Mouse (Mus musculus) liver, postnatal 0 days (tissue): ENCODE measurements at regions not wholly inside any gene's neighbourhood (a gene's known extent, or its start where the extent isn't known, plus 50 kb on each side); places are given as distances from the start of the nearest gene placed in this dataset.
"Not testable (repeated sequence)": the region's sequence is repeated elsewhere in the genome, so short reads cannot be mapped to it uniquely, and the experiment has no call there.

Experiments used
- ATAC-seq: fragments of 200-750 bp; cut with Nextera tagmentation; 2 replicates; pipeline ENCODE4 v1.8.0; 2017; ENCODE audit warnings: mild to moderate bottlenecking, moderate library complexity
- DNase-seq: peaks from one replicate; pipeline ENCODE4 v3.0.0-alpha.2; 2016
- H3K27ac ChIP-seq: fragments of 300-500 bp; sonication (generic); 2 replicates; pipeline ENCODE4 v1.5.1; 2014; ENCODE audit warnings: antibody characterized with exemption, moderate library complexity, mild to moderate bottlenecking, low read depth
- H3K27me3 ChIP-seq: fragments of 300-500 bp; sonication (generic); 2 replicates; pipeline ENCODE4 v1.6.1; 2014; ENCODE audit warnings: low read length, control low read depth, mixed read lengths; ENCODE audit not compliant: insufficient read depth
- H3K36me3 ChIP-seq: fragments of 300-500 bp; sonication (generic); replicated peaks from 2 replicates; pipeline ENCODE4 v1.6.1; 2014; ENCODE audit warnings: mild to moderate bottlenecking, control low read depth, low read length, moderate library complexity, mixed read lengths; ENCODE audit not compliant: insufficient read depth
- H3K4me1 ChIP-seq: fragments of 300-500 bp; sonication (generic); 2 replicates; pipeline ENCODE4 v1.6.1; 2014; ENCODE audit warnings: antibody characterized with exemption, mild to moderate bottlenecking, control low read depth; ENCODE audit not compliant: insufficient read depth
- H3K4me2 ChIP-seq: fragments of 300-500 bp; sonication (generic); 2 replicates; pipeline ENCODE4 v1.6.1; 2014; ENCODE audit warnings: low read depth, mild to moderate bottlenecking, low read length, moderate library complexity, mixed read lengths
- H3K4me3 ChIP-seq: fragments of 300-500 bp; sonication (generic); 2 replicates; pipeline ENCODE4 v1.5.1; 2014; ENCODE audit warnings: low read depth, low read length
- H3K9ac ChIP-seq: fragments of 300-500 bp; sonication (generic); replicated peaks from 2 replicates; pipeline ENCODE4 v1.6.1; 2014; ENCODE audit warnings: mild to moderate bottlenecking, moderate library complexity
- H3K9me3 ChIP-seq: fragments of 300-500 bp; sonication (generic); 2 replicates; pipeline ENCODE4 v1.6.1; 2016; ENCODE audit warnings: mild to moderate bottlenecking, control low read depth, low read length, mixed read lengths
- CTCF ChIP-seq: sonication (generic); IDR thresholded peaks from 2 replicates; pipeline ENCODE4 v1.5.1; 2016; ENCODE audit warnings: antibody characterized with exemption, low read depth
- EP300 ChIP-seq: IDR thresholded peaks from 2 replicates; pipeline ENCODE4 v1.6.1; 2016; ENCODE audit warnings: antibody characterized with exemption, low read depth, mild to moderate bottlenecking
- WGBS: fragments of 180-500 bp; shearing (Covaris S2); extraction: QIAGEN DNeasy Blood & Tissue Kit; methylation state at CpG from one replicate; pipeline ENCODE4 v1.1.7; 2014; ENCODE audit not compliant: insufficient replicate concordance; 5-methylcytosine and 5-hydroxymethylcytosine counted together

GRCm38 (mm10) chr17:26335551-26335950 is 79.1 kb upstream of the Neurl1b start:
- Histone ChIP-seq H3K4me1 (no peaks in the 10 kb centered on the region), H3K27me3 (no peaks in the 10 kb centered on the region), H3K9me3 (no peaks in the 10 kb centered on the region), H3K36me3 (no peaks in the 10 kb centered on the region), H3K9ac (no peak overlapping the region), H3K4me3 (no peak overlapping the region), H3K27ac (no peak overlapping the region), H3K4me2 (no peak overlapping the region)
- 68% methylated on average over 3 of the region's 3 CpGs for WGBS
- TF ChIP-seq CTCF (no peak), EP300 (no peak)
- no peak for DNase-seq
- ATAC-seq: no peak

GRCm38 (mm10) chr17:26336011-26336410 is 78.6 kb upstream of the Neurl1b start:
- ATAC-seq: no peak
- DNase-seq: no peak
- 74% methylated on average over 1 of the region's 1 CpGs for WGBS
- Histone ChIP-seq H3K9me3 (no peaks in the 10 kb centered on the region), H3K27me3 (no peaks in the 10 kb centered on the region), H3K4me3 (no peak overlapping the region), H3K4me2 (no peak overlapping the region), H3K4me1 (no peaks in the 10 kb centered on the region), H3K27ac (no peak overlapping the region), H3K9ac (no peak overlapping the region), H3K36me3 (no peaks in the 10 kb centered on the region)
- TF ChIP-seq EP300 (no peak), CTCF (no peak)

GRCm38 (mm10) chr17:26337106-26337505 is 77.5 kb upstream of the Neurl1b start:
- TF ChIP-seq CTCF (no peak), EP300 (no peak)
- WGBS: 68% methylated on average over 3 of the region's 3 CpGs
- H3K9me3 ChIP-seq: no peaks in the 10 kb centered on the region
- no peak for ATAC-seq
- no peaks in the 10 kb centered on the region for H3K4me1 ChIP-seq
- H3K27me3 ChIP-seq: no peaks in the 10 kb centered on the region
- no peak overlapping the region for H3K9ac ChIP-seq
- no peaks in the 10 kb centered on the region for H3K36me3 ChIP-seq
- no peak overlapping the region for H3K27ac ChIP-seq
- DNase-seq: no peak
- H3K4me3 ChIP-seq: no peak overlapping the region
- no peak overlapping the region for H3K4me2 ChIP-seq

GRCm38 (mm10) chr17:26345436-26345835 is 69.2 kb upstream of the Neurl1b start:
- ATAC-seq, H3K4me1 ChIP-seq, H3K4me2 ChIP-seq, H3K9ac ChIP-seq, H3K27me3 ChIP-seq, DNase-seq, H3K4me3 ChIP-seq, H3K27ac ChIP-seq, H3K9me3 ChIP-seq, H3K36me3 ChIP-seq: not testable (repeated sequence)
- 75% methylated on average over 7 of the region's 7 CpGs for WGBS

- no peak overlapping the region for H3K27ac ChIP-seq
- no peak for ATAC-seq
- 54% methylated on average over 5 of the region's 5 CpGs for WGBS
- no peak overlapping the region for H3K4me3 ChIP-seq
- H3K9ac ChIP-seq: no peak overlapping the region
- 0 out of 2 replicates have a peak, but pooled peaks cover 1% of the 10 kb centered on the region for H3K27me3 ChIP-seq
- no peaks in the 10 kb centered on the region for H3K36me3 ChIP-seq
- H3K4me1 ChIP-seq: no peaks in the 10 kb centered on the region
- H3K9me3 ChIP-seq: no peaks in the 10 kb centered on the region
- TF ChIP-seq CTCF (no peak), EP300 (no peak)
- no peak for DNase-seq
- no peak overlapping the region for H3K4me2 ChIP-seq
These were observed 66.5 kb upstream of the Neurl1b start for GRCm38 (mm10) chr17:26348116-26348515.

GRCm38 (mm10) chr17:26349741-26350140 is 64.9 kb upstream of the Neurl1b start:
- WGBS: 41% methylated on average over 2 of the region's 2 CpGs
- DNase-seq: peak; percentile 6
- H3K27ac ChIP-seq: no peak overlapping the region
- 0 out of 2 replicates have a peak, but pooled peaks cover 2% of the 10 kb centered on the region for H3K27me3 ChIP-seq
- no peak overlapping the region for H3K4me3 ChIP-seq
- H3K4me2 ChIP-seq: no peak overlapping the region
- ATAC-seq: no peak
- H3K36me3 ChIP-seq: no peaks in the 10 kb centered on the region
- TF ChIP-seq CTCF: no peak
- TF ChIP-seq EP300: no peak
- no peaks in the 10 kb centered on the region for H3K4me1 ChIP-seq
- no peak overlapping the region for H3K9ac ChIP-seq
- no peaks in the 10 kb centered on the region for H3K9me3 ChIP-seq

- no peaks in the 10 kb centered on the region for H3K9me3 ChIP-seq
- ATAC-seq (no peak), DNase-seq (no peak)
- H3K4me1 ChIP-seq: no peaks in the 10 kb centered on the region
- H3K36me3 ChIP-seq: no peaks in the 10 kb centered on the region
- 0 out of 2 replicates have a peak, but pooled peaks cover 2% of the 10 kb centered on the region for H3K27me3 ChIP-seq
- H3K9ac ChIP-seq: no peak overlapping the region
- WGBS: 68% methylated on average over 5 of the region's 5 CpGs
- H3K27ac ChIP-seq: no peak overlapping the region
- no peak overlapping the region for H3K4me2 ChIP-seq
- TF ChIP-seq CTCF (no peak), EP300 (no peak)
- H3K4me3 ChIP-seq: no peak overlapping the region
These were observed 64.4 kb upstream of the Neurl1b start for GRCm38 (mm10) chr17:26350216-26350615.
